Mouse (Mus musculus): ENCODE measurements around the gene Rnf26. TPM values are rescaled to one million over a fixed set of nuclear protein-coding genes. Genes with fewer than 3 reads are reported as not detected.

The Rnf26 gene
- polyA plus RNA-seq, 1 experiment from 2014 or later, result 81.3 TPM

Other genes with a start within 250 kb of the Rnf26 start
- gene Thy1, start 70.1 kb downstream of the Rnf26 start, polyA plus RNA-seq (2016; fragmentation: Nextera tagmentation; extraction: Ambion mirVana), result not detected in 2 replicates
- gene Usp2, start 46.5 kb downstream of the Rnf26 start, polyA plus RNA-seq (2016; fragmentation: Nextera tagmentation; extraction: Ambion mirVana), result 11.3 and 16.5 TPM in 2 replicates
- gene Mfrp, start 11.8 kb downstream of the Rnf26 start, polyA plus RNA-seq (2016; fragmentation: Nextera tagmentation; extraction: Ambion mirVana), result 0.07 and 0.17 TPM in 2 replicates
- gene C1qtnf5, start 6.3 kb downstream of the Rnf26 start, polyA plus RNA-seq (2016; fragmentation: Nextera tagmentation; extraction: Ambion mirVana), result 0.29 and 0.93 TPM in 2 replicates
- 0.35 and 0.63 TPM in 2 replicates for gene Gm49380, start within 50 bp of the Rnf26 start, polyA plus RNA-seq (2016; fragmentation: Nextera tagmentation; extraction: Ambion mirVana)
- 12.0 and 13.7 TPM in 2 replicates for gene Mcam, start 21.0 kb upstream of the Rnf26 start, polyA plus RNA-seq (2016; fragmentation: Nextera tagmentation; extraction: Ambion mirVana)
- gene Cbl, start 120.5 kb upstream of the Rnf26 start, polyA plus RNA-seq (2016; fragmentation: Nextera tagmentation; extraction: Ambion mirVana), result 21.7 and 25.5 TPM in 2 replicates
- not detected in 2 replicates for gene Ccdc153, start 127.2 kb upstream of the Rnf26 start, polyA plus RNA-seq (2016; fragmentation: Nextera tagmentation; extraction: Ambion mirVana)
- gene Pdzd3, start 138.0 kb upstream of the Rnf26 start, polyA plus RNA-seq (2016; fragmentation: Nextera tagmentation; extraction: Ambion mirVana), result 0.06 TPM in 1 of 2 replicates, not detected in the other
- gene Nlrx1, start 155.1 kb upstream of the Rnf26 start, polyA plus RNA-seq (2016; fragmentation: Nextera tagmentation; extraction: Ambion mirVana), result 2.6 and 2.9 TPM in 2 replicates
- 6.4 and 8.6 TPM in 2 replicates for gene Abcg4, start 175.1 kb upstream of the Rnf26 start, polyA plus RNA-seq (2016; fragmentation: Nextera tagmentation; extraction: Ambion mirVana)
- 29.4 and 35.8 TPM in 2 replicates for gene Hinfp, start 192.2 kb upstream of the Rnf26 start, polyA plus RNA-seq (2016; fragmentation: Nextera tagmentation; extraction: Ambion mirVana)
- gene C2cd2l, start 206.8 kb upstream of the Rnf26 start, polyA plus RNA-seq (2016; fragmentation: Nextera tagmentation; extraction: Ambion mirVana), result 8.6 and 10.8 TPM in 2 replicates
- gene Dpagt1, start 212.5 kb upstream of the Rnf26 start, polyA plus RNA-seq (2016; fragmentation: Nextera tagmentation; extraction: Ambion mirVana), result 45.6 and 47.5 TPM in 2 replicates
- gene H2afx, start 221.2 kb upstream of the Rnf26 start, polyA plus RNA-seq (2016; fragmentation: Nextera tagmentation; extraction: Ambion mirVana), result 531 and 532 TPM in 2 replicates
- gene Hmbs, start 230.7 kb upstream of the Rnf26 start, polyA plus RNA-seq (2016; fragmentation: Nextera tagmentation; extraction: Ambion mirVana), result 168 and 189 TPM in 2 replicates
- 33.6 and 35.9 TPM in 2 replicates for gene Vps11, start 248.2 kb upstream of the Rnf26 start, polyA plus RNA-seq (2016; fragmentation: Nextera tagmentation; extraction: Ambion mirVana)